Mouse (Mus musculus): ENCODE measurements around the gene Ifna4. TPM values are rescaled to one million over a fixed set of nuclear protein-coding genes. Genes with fewer than 3 reads are reported as not detected.
A peak's percentile ranks its signal among the peaks of the same experiment; 100 is the strongest.
"Not testable (repeated sequence)": the region's sequence is repeated elsewhere in the genome, so short reads cannot be mapped to it uniquely, and the experiment has no call there.

Ifna4 gene
- polyA plus RNA-seq (2016; fragmentation: Nextera tagmentation; extraction: Ambion mirVana): not detected in 2 replicates

DNA sequence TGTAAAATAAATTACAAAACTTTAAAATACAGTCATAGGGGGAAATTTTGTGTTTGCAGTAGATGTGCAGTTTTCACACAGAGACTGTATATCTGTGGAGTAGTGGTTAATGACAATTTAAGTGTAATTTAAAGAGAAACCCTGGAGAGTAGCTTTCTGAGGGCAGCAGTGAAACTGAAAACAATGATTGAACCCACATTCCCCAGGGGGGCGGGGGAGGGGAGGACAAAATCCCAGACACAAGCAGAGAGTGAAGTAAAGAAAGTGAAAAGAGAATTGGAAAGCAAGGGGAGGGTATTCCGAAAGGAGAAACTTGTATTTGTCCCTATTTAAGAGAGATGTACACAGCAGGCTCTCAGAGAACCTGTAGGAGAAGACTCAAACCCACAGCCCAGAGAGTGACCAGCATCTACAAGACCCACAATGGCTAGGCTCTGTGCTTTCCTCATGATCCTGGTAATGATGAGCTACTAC, at the start of gene Ifna4:
Gene Ifna4 (plus strand): TSS at position 424 of the 474 bp plus-strand sequence.
- no peaks in the 10 kb centered on the region for H3K36me3 ChIP-seq
- DNase-seq (ENCODE audit: low spot score): no peak
- H3K27ac ChIP-seq: no peak within 1 kb of the TSS
- no peak within 1 kb of the TSS for H3K4me3 ChIP-seq
- H3K27me3 ChIP-seq (ENCODE audit: insufficient read depth, poor library complexity, severe bottlenecking): no peaks in the 10 kb centered on the region
- H3K9me3 ChIP-seq: no peaks in the 10 kb centered on the region
- WGBS: 45% methylated on average over 2 of the region's 2 CpGs
- H3K4me1 ChIP-seq (replicated peaks): no peaks in the 10 kb centered on the region

DNA sequence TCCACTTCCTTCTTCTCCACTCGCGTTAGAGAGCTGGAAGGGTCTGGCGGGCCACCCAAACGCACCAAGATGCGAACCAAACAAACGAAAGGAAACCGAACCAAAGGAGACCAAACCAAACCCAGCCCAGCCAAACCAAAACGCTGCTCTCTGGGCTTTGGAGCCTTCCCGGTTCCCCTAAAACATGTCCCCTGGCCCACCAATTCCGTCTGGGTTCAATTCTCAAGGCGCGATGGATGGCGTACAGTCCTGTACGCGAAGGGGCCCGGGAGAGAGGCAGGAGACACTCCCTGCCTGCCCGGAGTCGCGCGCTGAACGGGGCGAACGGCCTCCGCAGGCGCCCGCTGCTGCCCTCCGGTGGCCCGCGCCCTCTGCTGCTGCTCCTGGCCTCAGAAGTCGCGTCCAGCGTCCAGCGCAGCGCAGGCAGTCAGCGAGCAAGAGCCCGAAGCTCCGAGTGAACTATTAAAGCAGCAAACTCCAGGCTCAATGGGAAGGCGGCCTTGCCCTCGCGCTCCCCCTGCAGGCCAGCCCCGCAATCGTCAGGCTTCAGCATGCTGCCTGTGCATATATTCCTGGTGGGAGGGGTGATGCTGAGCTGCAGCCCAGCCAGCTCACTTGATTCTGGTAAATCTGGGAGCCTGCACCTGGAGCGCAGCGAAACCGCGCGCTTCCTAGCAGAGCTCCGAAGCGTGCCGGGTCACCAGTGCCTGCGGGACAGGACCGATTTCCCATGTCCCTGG, 47.6 kb upstream of the Ifna4 start, which contains the start of gene Gm13275:
Gene Gm13275 (plus strand): TSS at position 552 of the 740 bp plus-strand sequence.
- under 1% methylated on average over 19 of the region's 52 CpGs for WGBS
- not testable (repeated sequence) for H3K4me3 ChIP-seq; H3K9me3 ChIP-seq; DNase-seq (ENCODE audit: low spot score); H3K4me1 ChIP-seq (replicated peaks); H3K27ac ChIP-seq; H3K27me3 ChIP-seq (ENCODE audit: insufficient read depth, poor library complexity, severe bottlenecking); H3K36me3 ChIP-seq

DNA sequence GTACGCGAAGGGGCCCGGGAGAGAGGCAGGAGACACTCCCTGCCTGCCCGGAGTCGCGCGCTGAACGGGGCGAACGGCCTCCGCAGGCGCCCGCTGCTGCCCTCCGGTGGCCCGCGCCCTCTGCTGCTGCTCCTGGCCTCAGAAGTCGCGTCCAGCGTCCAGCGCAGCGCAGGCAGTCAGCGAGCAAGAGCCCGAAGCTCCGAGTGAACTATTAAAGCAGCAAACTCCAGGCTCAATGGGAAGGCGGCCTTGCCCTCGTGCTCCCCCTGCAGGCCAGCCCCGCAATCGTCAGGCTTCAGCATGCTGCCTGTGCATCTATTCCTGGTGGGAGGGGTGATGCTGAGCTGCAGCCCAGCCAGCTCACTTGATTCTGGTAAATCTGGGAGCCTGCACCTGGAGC, 44.6 kb upstream of the Ifna4 start, which contains the start of gene Gm13279:
Gene Gm13279 (plus strand): TSS at position 301 of the 400 bp plus-strand sequence.
- not testable (repeated sequence) for H3K36me3 ChIP-seq; H3K9me3 ChIP-seq; H3K27me3 ChIP-seq (ENCODE audit: insufficient read depth, poor library complexity, severe bottlenecking); H3K27ac ChIP-seq; H3K4me1 ChIP-seq (replicated peaks); H3K4me3 ChIP-seq; DNase-seq (ENCODE audit: low spot score)
- WGBS: no CpG with 5 or more reads among the region's 28 CpGs

DNA sequence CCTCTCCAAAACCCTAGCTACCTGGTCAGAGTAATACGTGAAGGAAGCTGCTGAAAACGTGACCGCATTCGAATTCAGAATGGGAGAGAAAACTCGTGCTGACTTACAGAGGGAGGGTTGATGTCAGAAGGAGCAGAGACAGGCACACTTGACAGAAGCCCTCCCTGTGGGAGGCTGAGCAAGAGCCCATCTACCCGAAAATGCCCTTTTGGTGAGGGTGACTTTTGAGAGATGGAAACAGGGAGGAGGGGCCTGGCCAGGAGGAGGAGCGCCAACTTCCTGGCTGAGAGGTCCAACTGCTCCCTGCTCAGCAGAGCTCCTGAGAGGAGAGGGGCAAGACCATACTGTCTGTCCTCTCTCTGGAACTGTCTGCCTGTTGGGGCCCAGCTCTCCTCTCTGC, 42.3 kb upstream of the Ifna4 start, which contains the start of gene Gm13285:
Gene Gm13285 (plus strand): TSS at position 301 of the 400 bp plus-strand sequence.
- 11% methylated on average over 6 of the region's 7 CpGs for WGBS
- not testable (repeated sequence) for H3K9me3 ChIP-seq

DNA sequence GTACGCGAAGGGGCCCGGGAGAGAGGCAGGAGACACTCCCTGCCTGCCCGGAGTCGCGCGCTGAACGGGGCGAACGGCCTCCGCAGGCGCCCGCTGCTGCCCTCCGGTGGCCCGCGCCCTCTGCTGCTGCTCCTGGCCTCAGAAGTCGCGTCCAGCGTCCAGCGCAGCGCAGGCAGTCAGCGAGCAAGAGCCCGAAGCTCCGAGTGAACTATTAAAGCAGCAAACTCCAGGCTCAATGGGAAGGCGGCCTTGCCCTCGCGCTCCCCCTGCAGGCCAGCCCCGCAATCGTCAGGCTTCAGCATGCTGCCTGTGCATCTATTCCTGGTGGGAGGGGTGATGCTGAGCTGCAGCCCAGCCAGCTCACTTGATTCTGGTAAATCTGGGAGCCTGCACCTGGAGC, 38.7 kb upstream of the Ifna4 start, which contains the start of gene Gm13287:
Gene Gm13287 (plus strand): TSS at position 301 of the 400 bp plus-strand sequence.
- not testable (repeated sequence) for H3K9me3 ChIP-seq

More for the DNA sequence above, 42.3 kb upstream of the Ifna4 start, which contains the start of gene Gm13285:
- H3K4me3 ChIP-seq; H3K4me1 ChIP-seq (replicated peaks); DNase-seq (ENCODE audit: low spot score); H3K27me3 ChIP-seq (ENCODE audit: insufficient read depth, poor library complexity, severe bottlenecking); H3K27ac ChIP-seq; H3K36me3 ChIP-seq: not testable (repeated sequence)

DNA sequence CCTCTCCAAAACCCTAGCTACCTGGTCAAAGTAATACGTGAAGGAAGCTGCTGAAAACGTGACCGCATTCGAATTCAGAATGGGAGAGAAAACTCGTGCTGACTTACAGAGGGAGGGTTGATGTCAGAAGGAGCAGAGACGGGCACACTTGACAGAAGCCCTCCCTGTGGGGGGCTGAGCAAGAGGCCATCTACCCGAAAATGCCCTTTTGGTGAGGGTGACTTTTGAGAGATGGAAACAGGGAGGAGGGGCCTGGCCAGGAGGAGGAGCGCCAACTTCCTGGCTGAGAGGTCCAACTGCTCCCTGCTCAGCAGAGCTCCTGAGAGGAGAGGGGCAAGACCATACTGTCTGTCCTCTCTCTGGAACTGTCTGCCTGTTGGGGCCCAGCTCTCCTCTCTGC, 36.4 kb upstream of the Ifna4 start, which contains the start of gene Gm13288:
Gene Gm13288 (plus strand): TSS at position 301 of the 400 bp plus-strand sequence.
- not testable (repeated sequence) for DNase-seq (ENCODE audit: low spot score); H3K36me3 ChIP-seq; H3K27ac ChIP-seq; H3K9me3 ChIP-seq; H3K4me1 ChIP-seq (replicated peaks)
- Histone ChIP-seq H3K27me3 (ENCODE audit: insufficient read depth, poor library complexity, severe bottlenecking) (peaks cover 15% of the 10 kb centered on the region; the same call in 1 of the 2 replicates), H3K4me3 (0 out of 2 replicates have a peak within 1 kb of the TSS, but pooled peaks have one; percentile 27)
- no CpG with 5 or more reads among the region's 8 CpGs for WGBS

More for the DNA sequence above, 38.7 kb upstream of the Ifna4 start, which contains the start of gene Gm13287:
- H3K27me3 ChIP-seq (ENCODE audit: insufficient read depth, poor library complexity, severe bottlenecking): peaks cover 13% of the 10 kb centered on the region; the same call in 1 of the 2 replicates
- H3K27ac ChIP-seq; H3K4me1 ChIP-seq (replicated peaks); DNase-seq (ENCODE audit: low spot score); H3K4me3 ChIP-seq; H3K36me3 ChIP-seq: not testable (repeated sequence)
- WGBS: no CpG with 5 or more reads among the region's 29 CpGs

DNA sequence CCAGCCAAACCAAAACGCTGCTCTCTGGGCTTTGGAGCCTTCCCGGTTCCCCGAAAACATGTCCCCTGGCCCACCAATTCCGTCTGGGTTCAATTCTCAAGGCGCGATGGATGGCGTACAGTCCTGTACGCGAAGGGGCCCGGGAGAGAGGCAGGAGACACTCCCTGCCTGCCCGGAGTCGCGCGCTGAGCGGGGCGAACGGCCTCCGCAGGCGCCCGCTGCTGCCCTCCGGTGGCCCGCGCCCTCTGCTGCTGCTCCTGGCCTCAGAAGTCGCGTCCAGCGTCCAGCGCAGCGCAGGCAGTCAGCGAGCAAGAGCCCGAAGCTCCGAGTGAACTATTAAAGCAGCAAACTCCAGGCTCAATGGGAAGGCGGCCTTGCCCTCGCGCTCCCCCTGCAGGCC, 35.9 kb upstream of the Ifna4 start:
- not testable (repeated sequence) for H3K9me3 ChIP-seq; DNase-seq (ENCODE audit: low spot score); H3K36me3 ChIP-seq; H3K27ac ChIP-seq; H3K4me1 ChIP-seq (replicated peaks)
- Histone ChIP-seq H3K4me3 (0 out of 2 replicates have a peak overlapping the region, but pooled peaks have one; percentile 27), H3K27me3 (ENCODE audit: insufficient read depth, poor library complexity, severe bottlenecking) (peaks cover 15% of the 10 kb centered on the region; the same call in 1 of the 2 replicates)
- 0% methylated on average over 8 of the region's 34 CpGs for WGBS

DNA sequence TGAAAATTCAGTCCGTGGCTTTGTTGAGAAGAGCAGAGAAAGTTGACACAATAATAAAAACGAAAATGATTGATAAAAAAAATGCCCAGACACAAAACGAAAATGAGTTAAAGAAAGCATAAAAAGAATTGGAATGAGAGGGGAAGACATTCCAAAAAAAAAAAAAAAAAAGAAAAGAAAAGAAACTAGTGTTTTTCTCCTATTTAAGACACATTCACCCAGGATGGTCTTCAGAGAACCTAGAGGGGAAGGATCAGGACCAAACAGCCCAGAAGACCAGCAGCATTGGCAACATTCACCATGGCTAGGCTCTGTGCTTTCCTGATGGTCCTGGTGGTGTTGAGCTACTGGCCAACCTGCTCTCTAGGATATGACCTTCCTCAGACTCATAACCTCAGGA, 25.7 kb upstream of the Ifna4 start, which contains the start of gene Ifna7:
Gene Ifna7 (plus strand): TSS at position 301 of the 400 bp plus-strand sequence.
- Histone ChIP-seq H3K27ac (no peak within 1 kb of the TSS), H3K4me1 (replicated peaks) (no peaks in the 10 kb centered on the region), H3K9me3 (no peaks in the 10 kb centered on the region), H3K4me3 (no peak within 1 kb of the TSS), H3K27me3 (ENCODE audit: insufficient read depth, poor library complexity, severe bottlenecking) (no peaks in the 10 kb centered on the region), H3K36me3 (no peaks in the 10 kb centered on the region)
- no peak for DNase-seq (ENCODE audit: low spot score)
- WGBS: 67% methylated on average over 3 of the region's 3 CpGs

DNA sequence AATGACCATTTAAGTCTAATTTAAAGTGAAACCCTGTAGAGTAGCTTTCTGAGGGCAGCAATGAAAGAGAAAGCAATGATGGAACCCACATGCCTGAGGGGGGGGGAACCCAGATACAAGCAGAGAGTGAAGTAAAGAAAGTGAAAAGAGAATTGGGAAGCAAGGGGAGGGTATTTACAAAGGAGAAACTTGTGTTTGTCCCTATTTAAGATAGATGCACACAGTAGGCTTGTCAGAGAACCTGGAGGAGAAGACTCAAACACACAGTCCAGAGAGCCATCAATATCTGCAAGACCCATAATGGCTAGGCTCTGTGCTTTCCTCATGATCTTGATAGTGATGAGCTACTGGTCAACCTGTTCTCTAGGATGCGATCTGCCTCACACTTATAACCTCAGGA, 22.0 kb upstream of the Ifna4 start, which contains the start of gene Ifna11:
Gene Ifna11 (plus strand): TSS at position 301 of the 400 bp plus-strand sequence.
- Histone ChIP-seq H3K4me1 (replicated peaks) (no peaks in the 10 kb centered on the region), H3K27me3 (ENCODE audit: insufficient read depth, poor library complexity, severe bottlenecking) (no peaks in the 10 kb centered on the region), H3K27ac (no peak within 1 kb of the TSS), H3K4me3 (no peak within 1 kb of the TSS), H3K36me3 (no peaks in the 10 kb centered on the region), H3K9me3 (no peaks in the 10 kb centered on the region)
- DNase-seq (ENCODE audit: low spot score): no peak
- WGBS: 82% methylated on average over 1 of the region's 1 CpGs

DNA sequence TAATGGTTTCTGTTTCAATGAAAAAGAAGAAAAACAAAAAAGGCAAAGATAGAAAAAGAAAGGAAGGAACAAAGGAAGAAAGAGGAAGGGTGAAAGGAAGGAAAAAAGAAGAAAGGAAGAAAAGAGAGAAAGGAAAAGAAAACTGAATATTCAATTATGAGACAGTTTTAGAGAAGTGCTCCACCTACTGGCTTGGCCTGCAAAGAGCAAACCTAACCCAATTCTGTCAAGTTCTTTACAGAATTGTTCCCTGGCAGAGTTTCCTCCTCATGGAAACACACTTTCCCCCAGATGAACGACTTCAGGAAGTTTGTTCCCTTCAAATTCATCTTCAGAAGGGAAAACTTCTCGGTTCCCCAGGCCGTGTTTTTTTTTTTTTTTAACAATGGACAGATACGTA, 18.7 kb upstream of the Ifna4 start:
- H3K36me3 ChIP-seq: no peaks in the 10 kb centered on the region
- H3K27ac ChIP-seq: no peak overlapping the region
- H3K27me3 ChIP-seq (ENCODE audit: insufficient read depth, poor library complexity, severe bottlenecking): no peaks in the 10 kb centered on the region
- no peaks in the 10 kb centered on the region for H3K9me3 ChIP-seq
- 25% methylated on average over 4 of the region's 4 CpGs for WGBS
- no peaks in the 10 kb centered on the region for H3K4me1 ChIP-seq (replicated peaks)
- DNase-seq (ENCODE audit: low spot score): peak; percentile 5
- no peak overlapping the region for H3K4me3 ChIP-seq

DNA sequence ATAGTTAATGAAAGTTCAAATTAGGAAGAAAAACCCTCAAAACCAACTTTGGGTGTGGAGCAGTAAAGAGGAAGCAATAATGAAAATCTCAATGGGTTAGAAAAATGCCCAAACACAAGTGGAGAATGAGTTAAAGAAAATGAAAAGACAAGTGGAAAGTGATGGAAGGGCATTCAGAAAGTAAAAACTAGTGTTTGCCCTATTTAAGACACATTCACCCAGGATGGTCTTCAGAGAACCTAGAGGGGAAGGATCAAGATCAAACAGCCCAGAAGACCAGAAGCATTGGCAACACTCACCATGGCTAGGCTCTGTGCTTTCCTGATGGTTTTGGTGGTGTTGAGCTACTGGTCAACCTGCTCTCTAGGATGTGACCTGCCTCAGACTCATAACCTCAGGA, 14.5 kb upstream of the Ifna4 start, which contains the start of gene Ifna6:
Gene Ifna6 (plus strand): TSS at position 301 of the 400 bp plus-strand sequence.
- DNase-seq (ENCODE audit: low spot score); H3K9me3 ChIP-seq; H3K36me3 ChIP-seq; H3K4me1 ChIP-seq (replicated peaks); H3K4me3 ChIP-seq; H3K27ac ChIP-seq; H3K27me3 ChIP-seq (ENCODE audit: insufficient read depth, poor library complexity, severe bottlenecking): not testable (repeated sequence)

DNA sequence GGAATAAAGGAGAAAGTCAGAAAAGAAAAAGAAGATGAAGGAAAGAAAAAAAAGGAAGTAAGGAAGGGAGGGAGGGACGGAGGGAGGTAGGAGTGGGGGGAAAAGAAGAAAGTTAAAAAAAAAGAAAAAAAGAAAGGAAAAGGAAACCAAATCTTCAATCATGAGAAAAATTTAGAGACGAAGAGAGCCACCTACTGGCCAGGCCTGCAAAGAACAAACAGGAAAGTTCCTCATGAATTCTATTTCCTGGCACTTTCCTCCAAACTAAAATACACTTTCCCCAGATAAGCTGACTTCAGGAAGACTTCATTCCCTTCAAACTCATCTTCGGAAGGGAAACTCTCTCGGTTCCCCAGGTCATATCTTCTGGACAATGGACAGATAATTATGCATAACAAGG, 11.1 kb upstream of the Ifna4 start:
- Histone ChIP-seq H3K27me3 (ENCODE audit: insufficient read depth, poor library complexity, severe bottlenecking) (no peaks in the 10 kb centered on the region), H3K4me3 (no peak overlapping the region), H3K36me3 (no peaks in the 10 kb centered on the region), H3K4me1 (replicated peaks) (no peaks in the 10 kb centered on the region), H3K27ac (no peak overlapping the region), H3K9me3 (no peaks in the 10 kb centered on the region)
- 24% methylated on average over 4 of the region's 4 CpGs for WGBS
- DNase-seq (ENCODE audit: low spot score): no peak

DNA sequence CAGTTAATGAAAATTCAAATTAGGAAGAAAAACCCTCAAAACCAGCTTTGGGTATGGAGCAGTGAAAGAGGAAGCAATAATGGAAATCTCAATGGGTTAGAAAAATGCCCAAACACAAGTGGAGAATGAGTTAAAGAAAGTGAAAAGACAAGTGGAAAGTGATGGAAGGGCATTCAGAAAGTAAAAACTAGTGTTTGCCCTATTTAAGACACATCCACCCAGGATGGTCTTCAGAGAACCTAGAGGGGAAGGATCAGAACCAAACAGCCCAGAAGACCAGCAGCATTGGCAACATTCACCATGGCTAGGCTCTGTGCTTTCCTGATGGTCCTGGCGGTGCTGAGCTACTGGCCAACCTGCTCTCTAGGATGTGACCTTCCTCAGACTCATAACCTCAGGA, 6.4 kb upstream of the Ifna4 start, which contains the start of gene Ifna5:
Gene Ifna5 (plus strand): TSS at position 301 of the 400 bp plus-strand sequence.
- not testable (repeated sequence) for H3K9me3 ChIP-seq

More for the DNA sequence above, 6.4 kb upstream of the Ifna4 start, which contains the start of gene Ifna5:
- H3K4me1 ChIP-seq (replicated peaks); DNase-seq (ENCODE audit: low spot score); H3K36me3 ChIP-seq; H3K27me3 ChIP-seq (ENCODE audit: insufficient read depth, poor library complexity, severe bottlenecking); H3K27ac ChIP-seq; H3K4me3 ChIP-seq: not testable (repeated sequence)
- 74% methylated on average over 1 of the region's 1 CpGs for WGBS

Measured in hindbrain, embryonic 10.5 days (tissue).